Mouse (Mus musculus) heart, postnatal 4 days (tissue): ENCODE data around the gene Ptges2. TPM values are rescaled to one million over a fixed set of nuclear protein-coding genes. Genes with fewer than 3 reads are reported as not detected.

Experiments used
- DNase-seq: peaks from one replicate; pipeline ENCODE4 v3.0.0; 2021
- total RNA-seq, 2 experiments: library from RNA; stranded (reverse); gene quantifications; 2 replicates each; pipeline ENCODE4 v1.2.3; 2021

Gene Ptges2
- total RNA-seq, 2 experiments from 2014 or later = 59.7 to 60.2 TPM

- DNase-seq = no peak
These were observed 20.9 kb downstream of the Ptges2 start for GRCm38 (mm10) chr2:32416556-32416955.

- DNase-seq = no peak
These were observed 21.8 kb downstream of the Ptges2 start for GRCm38 (mm10) chr2:32417486-32417885.

GRCm38 (mm10) chr2:32418430-32419151, 22.9 kb downstream of the Ptges2 start:
- DNase-seq = no peak

- peak; percentile 71 for DNase-seq
These were observed 23.7 kb downstream of the Ptges2 start for GRCm38 (mm10) chr2:32419359-32419758.

DNA sequence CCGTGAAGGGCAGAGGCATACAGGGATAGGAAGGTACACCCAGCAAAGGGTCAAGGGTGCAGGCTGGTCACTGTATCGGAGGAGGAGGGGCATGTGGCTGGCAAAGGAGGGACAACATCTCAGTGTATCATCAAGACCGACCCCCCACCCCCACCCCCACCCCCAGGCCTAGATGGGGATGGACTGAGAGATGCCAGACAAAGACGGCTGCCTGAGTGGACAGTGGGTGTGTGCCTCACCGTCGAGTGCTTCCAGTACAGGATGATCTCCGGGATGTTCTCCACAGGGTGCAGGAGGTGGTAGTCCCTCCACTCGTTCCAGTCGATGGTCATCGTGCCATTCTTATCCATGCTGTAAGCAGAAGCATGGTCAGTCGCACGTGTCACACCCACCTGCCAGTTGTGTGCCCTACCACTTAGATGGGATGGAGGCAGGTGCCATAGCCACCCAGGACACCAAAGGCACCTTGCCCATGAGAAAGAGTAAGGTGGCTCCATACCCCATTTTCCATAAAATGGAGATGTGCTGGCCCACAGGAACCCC, 24.4 kb downstream of the Ptges2 start:
- no peak for DNase-seq

GRCm38 (mm10) chr2:32420647-32421046, 25.0 kb downstream of the Ptges2 start:
- DNase-seq = no peak

DNA sequence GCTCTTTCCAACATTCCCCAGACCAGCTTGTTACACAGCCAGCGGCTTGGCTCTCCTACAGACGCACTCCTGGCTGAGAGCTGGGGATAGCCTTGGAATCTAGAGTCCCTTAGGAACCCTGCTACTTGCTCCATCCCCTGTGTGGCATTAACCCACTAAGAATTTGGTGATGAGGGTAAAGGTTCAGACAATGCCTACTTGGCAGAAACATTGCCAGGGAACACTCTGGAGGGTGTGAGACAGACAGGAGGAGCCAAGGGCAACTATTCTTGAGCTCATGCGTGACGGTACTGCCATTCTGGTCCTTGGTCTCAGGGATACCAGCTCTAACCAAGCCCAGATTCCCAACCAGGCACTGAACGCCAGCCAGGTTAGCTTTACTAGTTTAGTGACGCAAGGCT, 26.2 kb downstream of the Ptges2 start:
- no peak for DNase-seq

GRCm38 (mm10) chr2:32423481-32424331, 28.0 kb downstream of the Ptges2 start:
- DNase-seq = peak; percentile 74

DNA sequence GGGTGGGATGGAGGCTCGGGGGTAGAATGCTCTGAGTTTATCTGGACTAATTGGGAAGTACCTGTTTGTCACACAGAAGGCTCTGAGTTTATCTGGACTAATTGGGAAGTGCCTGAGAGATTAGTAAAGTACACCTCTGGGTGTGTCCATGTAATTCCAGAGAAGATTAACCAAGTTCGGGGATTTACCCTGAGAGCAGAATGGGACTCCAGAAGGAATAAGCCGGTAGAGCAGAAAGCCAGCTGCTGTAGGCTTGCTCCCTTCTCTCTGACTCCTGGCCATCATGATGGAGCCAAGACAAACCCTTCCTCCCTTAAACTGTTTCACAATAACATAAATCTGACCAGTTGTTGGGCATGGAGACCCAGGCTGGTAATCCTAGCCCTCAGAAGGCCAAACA, 29.1 kb downstream of the Ptges2 start:
- no peak for DNase-seq

- no peak for DNase-seq
These were observed 29.9 kb downstream of the Ptges2 start for GRCm38 (mm10) chr2:32425568-32425967.

DNA sequence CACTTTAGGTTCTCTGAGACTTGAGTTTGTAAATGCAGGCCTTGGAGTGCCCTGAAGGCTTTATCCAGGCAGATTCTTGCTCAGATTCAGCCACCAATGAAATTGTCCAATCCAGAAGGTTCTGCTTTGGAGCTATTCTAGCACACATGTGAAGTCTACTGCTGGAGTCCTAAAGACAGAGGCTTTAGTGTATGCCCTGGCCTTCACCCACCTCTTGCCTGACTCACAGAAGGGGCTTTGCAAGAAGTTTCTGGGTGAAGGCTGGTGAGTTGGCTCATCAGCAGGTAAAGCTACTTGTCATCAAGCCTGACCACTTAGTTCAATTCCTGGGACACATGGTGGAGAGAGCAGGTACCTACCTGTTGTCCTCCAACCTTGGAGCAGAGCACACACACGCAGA, 30.4 kb downstream of the Ptges2 start:
- no peak for DNase-seq

DNA sequence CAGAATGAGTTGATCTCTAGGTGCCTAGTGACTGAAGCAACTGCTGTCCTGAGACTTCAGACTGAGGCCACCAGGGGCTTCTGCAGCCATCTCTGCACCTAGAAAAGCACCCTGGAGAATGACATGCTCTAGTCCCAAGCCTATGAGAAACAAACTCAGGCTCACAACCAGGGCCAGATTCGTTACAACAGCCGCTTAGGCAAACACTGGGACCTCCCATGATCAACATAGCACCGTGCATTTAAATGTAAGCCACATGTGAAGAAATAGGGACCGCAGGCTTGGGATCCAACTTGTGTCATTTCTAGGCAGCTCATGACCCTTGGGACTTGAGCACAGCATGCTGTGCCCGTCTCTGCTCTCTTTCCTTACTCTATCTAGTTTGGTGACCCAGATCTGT, 32.0 kb downstream of the Ptges2 start:
- DNase-seq = no peak

- DNase-seq = no peak
These were observed 32.6 kb downstream of the Ptges2 start for GRCm38 (mm10) chr2:32428262-32428722.

- DNase-seq = no peak
These were observed 33.7 kb downstream of the Ptges2 start for GRCm38 (mm10) chr2:32429215-32429891.

DNA sequence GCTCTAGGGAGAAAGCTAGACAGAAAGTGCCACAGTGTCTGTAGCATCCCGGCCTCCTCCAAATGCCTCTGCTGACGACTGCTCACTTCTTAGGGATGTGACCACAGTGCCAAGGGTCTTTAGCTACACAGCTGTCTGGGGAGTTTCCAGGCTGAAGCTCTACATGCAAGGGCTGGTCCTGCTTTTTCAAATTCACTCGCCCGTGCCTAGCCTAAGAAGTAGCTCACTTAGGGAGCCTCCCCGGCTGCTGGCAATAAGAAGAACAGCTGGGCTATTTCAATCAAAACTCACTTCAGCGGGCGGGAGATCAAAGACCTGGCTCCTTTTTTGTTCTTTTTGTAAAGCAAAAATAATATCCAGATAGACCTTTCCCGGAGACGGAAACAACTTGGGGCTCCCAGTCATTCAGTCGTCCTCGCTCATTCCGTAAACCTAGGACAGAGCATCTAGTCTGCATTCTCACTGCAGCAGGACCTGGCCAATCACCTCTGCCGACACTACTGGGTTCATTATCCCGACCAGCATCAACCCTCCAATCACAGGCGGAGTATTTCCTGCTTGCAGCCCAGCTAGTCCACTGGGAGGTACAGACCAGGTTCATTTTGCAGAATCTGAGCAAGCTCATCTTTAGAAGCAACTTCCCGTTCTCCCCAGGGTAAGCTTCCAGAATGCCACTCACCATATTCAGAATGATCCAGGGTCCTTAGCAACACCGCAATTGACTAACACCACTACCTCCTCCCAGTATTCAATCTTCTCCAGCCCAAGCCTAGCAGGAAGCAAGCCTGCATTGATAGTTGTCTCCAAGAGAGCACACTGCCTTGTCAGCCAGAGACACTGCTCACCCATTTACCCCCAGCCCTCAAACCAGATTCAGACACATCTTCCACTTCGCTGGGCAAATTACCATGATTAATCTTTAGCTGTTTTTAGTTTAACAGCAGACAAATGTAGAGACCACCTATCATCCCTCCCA, 35.3 kb downstream of the Ptges2 start:
- DNase-seq = peak; percentile 80

DNA sequence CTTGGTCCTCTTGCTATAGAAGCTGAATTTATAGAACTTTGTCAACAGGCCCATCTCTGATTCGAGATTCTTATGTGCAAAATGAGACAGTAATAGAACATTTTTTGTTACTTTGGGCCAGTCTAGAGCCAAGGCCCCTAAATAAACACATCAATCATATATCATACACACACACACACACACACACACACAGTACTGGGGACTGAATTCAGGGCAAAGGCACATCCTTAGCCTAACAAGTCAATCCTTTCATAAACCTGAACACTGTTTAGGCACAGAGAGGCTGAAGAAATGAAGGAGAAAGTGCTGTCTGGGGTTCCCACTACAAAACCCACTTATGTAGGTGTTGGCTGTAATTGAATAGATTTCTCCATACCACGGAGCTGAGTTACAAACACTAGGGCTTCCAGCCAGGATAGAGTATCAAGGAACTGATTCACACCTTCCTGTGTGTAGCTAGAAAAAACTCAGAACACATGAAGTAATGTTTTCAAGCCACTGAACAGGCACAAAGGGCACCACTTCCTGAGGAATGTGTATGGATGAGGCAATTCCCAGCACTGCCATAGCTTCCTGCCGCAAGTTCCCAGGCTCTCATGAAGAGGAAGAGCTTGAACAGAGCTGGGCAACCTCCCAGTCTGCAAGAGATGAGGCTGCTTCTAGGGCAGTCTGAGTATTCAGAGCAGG, 41.1 kb downstream of the Ptges2 start:
- peak; percentile 33 for DNase-seq

DNA sequence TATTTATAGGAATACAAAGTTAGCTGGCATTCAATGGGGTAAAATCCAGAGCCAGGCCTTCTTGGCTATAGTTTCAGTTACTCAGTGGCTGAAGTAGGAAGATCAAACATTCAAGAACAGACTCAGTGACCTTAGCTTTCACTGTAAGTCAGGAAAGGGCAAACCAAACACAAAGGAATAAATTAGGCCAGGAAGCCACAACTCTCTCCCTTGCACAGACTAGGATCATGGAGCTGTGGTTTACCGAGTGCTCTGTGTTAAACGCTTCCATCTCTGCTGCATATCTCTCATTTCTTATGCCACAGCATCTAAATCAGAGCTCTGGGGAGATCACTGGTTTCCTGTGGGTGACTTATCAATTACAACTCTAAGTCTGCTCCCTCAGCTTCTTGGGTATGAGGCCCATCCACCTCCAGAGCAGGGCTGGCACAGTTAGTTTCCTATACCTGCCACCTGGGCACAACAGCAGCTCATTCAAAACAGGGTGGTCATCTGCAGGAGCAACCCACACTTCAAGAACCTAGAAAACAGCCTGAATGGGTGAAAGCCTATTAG, 42.0 kb downstream of the Ptges2 start:
- DNase-seq = no peak

GRCm38 (mm10) chr2:32438733-32439132, 43.0 kb downstream of the Ptges2 start:
- DNase-seq = no peak

GRCm38 (mm10) chr2:32439177-32439576, 43.5 kb downstream of the Ptges2 start:
- DNase-seq = no peak

GRCm38 (mm10) chr2:32440164-32440563, 44.5 kb downstream of the Ptges2 start:
- no peak for DNase-seq

DNA sequence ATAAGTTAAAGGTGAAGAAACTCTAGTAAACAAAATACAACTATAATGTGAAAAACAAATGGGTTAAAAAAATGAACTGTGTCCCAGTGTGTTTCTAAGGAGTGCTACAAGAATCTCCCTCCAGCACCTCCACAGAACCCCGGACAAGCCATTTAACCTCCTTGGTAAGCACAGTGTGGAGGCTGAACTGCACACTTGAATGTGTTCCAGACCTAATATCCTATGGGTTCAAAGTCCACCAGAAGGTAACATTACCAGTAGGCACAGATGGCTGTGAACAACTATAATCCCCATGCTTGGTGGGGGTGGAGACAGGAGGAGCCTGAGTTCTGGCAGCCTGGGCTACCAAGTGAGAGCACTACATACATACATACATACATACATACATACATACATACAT, 44.9 kb downstream of the Ptges2 start:
- DNase-seq = no peak
